Mouse (Mus musculus) yolk sac, embryonic 10.5 days (tissue): ENCODE results near the gene Prrg3.
"Not testable (repeated sequence)": the region's sequence is repeated elsewhere in the genome, so short reads cannot be mapped to it uniquely, and the experiment has no call there.

Experiments used
- DNase-seq: peaks from one replicate; pipeline ENCODE4 v3.0.0-alpha.2; 2017; ENCODE audit warnings: low spot score

Gene Prrg3

GRCm38 (mm10) chrX:71962073-71963051, at the start of gene Prrg3:
Gene Prrg3 (plus strand): TSS chrX:71962624.
- peak; percentile 73 for DNase-seq

GRCm38 (mm10) chrX:71946631-71947030, 15.8 kb upstream of the Prrg3 start:
- no peak for DNase-seq

- no peak for DNase-seq
Measured at GRCm38 (mm10) chrX:71958366-71958765, 4.1 kb upstream of the Prrg3 start.

GRCm38 (mm10) chrX:71963275-71963912, 970 bp downstream of the Prrg3 start:
- no peak for DNase-seq

- no peak for DNase-seq
Measured at GRCm38 (mm10) chrX:71968216-71968615, 5.8 kb downstream of the Prrg3 start.

- no peak for DNase-seq
Measured at GRCm38 (mm10) chrX:71968816-71969215, 6.4 kb downstream of the Prrg3 start.

GRCm38 (mm10) chrX:71971325-71971724, 8.9 kb downstream of the Prrg3 start:
- DNase-seq = no peak

GRCm38 (mm10) chrX:71972686-71973085, 10.3 kb downstream of the Prrg3 start, which contains the start of gene Fate1:
Gene Fate1 (plus strand): TSS chrX:71972986.
- no peak for DNase-seq

GRCm38 (mm10) chrX:71977681-71978080, 15.3 kb downstream of the Prrg3 start:
- not testable (repeated sequence) for DNase-seq

- DNase-seq = peak; percentile 2
Measured at GRCm38 (mm10) chrX:71980443-71980842, 18.0 kb downstream of the Prrg3 start.

GRCm38 (mm10) chrX:71981322-71981721, 18.9 kb downstream of the Prrg3 start:
- no peak for DNase-seq

GRCm38 (mm10) chrX:71983205-71983604, 20.8 kb downstream of the Prrg3 start:
- DNase-seq = no peak

GRCm38 (mm10) chrX:71983775-71984174, 21.4 kb downstream of the Prrg3 start:
- DNase-seq = peak; percentile 1

- DNase-seq = no peak
Measured at GRCm38 (mm10) chrX:71991549-71991948, 29.1 kb downstream of the Prrg3 start, which contains the start of gene Cnga2. Gene Cnga2 (plus strand): TSS chrX:71991849.

- no peak for DNase-seq
Measured at GRCm38 (mm10) chrX:71995972-71996371, 33.5 kb downstream of the Prrg3 start.

- no peak for DNase-seq
Measured at GRCm38 (mm10) chrX:72009930-72010329, 47.5 kb downstream of the Prrg3 start.

- DNase-seq = no peak
Measured at GRCm38 (mm10) chrX:72012236-72012635, 49.8 kb downstream of the Prrg3 start.

- no peak for DNase-seq
Measured at GRCm38 (mm10) chrX:72012804-72013203, 50.4 kb downstream of the Prrg3 start.

GRCm38 (mm10) chrX:72022241-72022640, 59.8 kb downstream of the Prrg3 start:
- no peak for DNase-seq
